Mouse (Mus musculus): ENCODE results near the gene Ttc26.

DNA sequence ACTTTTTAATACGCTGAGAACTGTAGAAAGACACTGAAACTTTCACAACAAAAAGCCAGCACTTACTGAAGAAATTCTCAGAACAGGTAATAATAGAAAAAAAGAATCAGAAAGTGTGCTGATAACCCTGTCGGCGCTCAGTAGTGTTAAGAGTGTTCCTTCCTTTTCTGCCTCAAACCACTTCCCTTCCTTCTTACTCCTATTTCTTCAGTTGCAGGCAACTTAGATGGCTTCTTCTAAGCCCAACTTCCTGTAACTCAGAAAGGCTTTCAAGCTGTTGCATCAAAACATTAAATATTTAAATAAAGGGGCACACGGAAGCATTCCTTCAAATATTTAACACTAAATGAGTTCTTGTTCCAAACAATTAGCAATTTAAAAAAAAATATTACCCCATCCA lies 29.3 kb upstream of the Ttc26 start:
- no peak for TF ChIP-seq POLR2A (IDR thresholded peaks at IDR 0.05; ENCODE audit: borderline replicate concordance, extremely low read depth, low read depth, low read length)
- no peak for TF ChIP-seq CTCF (IDR thresholded peaks at IDR 0.05; ENCODE audit: insufficient read depth, low read length)
